Mouse (Mus musculus) gastrocnemius, postnatal 4 days (tissue): Measurements from ENCODE around the gene Cby3. TPM values are rescaled to one million over a fixed set of nuclear protein-coding genes. Genes with fewer than 3 reads are reported as not detected.

Experiments used
- DNase-seq, 2 experiments: peaks; one replicate each; pipeline ENCODE4 v3.0.0; 2021 to 2022; ENCODE audit warnings: low spot score in 2 of 2, mixed read lengths in 2 of 2
- microRNA-seq: library from miRNA; unstranded; fragments of <30 nt; microRNA quantifications from one replicate; pipeline ENCODE4 v1.2.0, GENCODE M21; 2021
- total RNA-seq, 2 experiments: library from RNA; stranded (reverse); gene quantifications; 2 replicates each; pipeline ENCODE4 v1.2.3; 2021

The Cby3 gene
- total RNA-seq, 2 experiments from 2014 or later = not detected

GRCm38 (mm10) chr11:50388217-50388929 is 34.1 kb downstream of the Cby3 start:
- no peak for DNase-seq

GRCm38 (mm10) chr11:50389011-50389410 is 34.7 kb downstream of the Cby3 start:
- DNase-seq = no peak

GRCm38 (mm10) chr11:50389616-50390015 is 35.4 kb downstream of the Cby3 start:
- DNase-seq = no peak

GRCm38 (mm10) chr11:50391272-50391960 is 37.2 kb downstream of the Cby3 start:
- no peak for DNase-seq

GRCm38 (mm10) chr11:50393306-50393705 is 39.0 kb downstream of the Cby3 start:
- DNase-seq = no peak

GRCm38 (mm10) chr11:50394731-50395130 is 40.5 kb downstream of the Cby3 start:
- no peak for DNase-seq

GRCm38 (mm10) chr11:50396766-50397307 is 42.6 kb downstream of the Cby3 start:
- DNase-seq = no peak

GRCm38 (mm10) chr11:50397316-50397715 is 43.1 kb downstream of the Cby3 start:
- DNase-seq = no peak

GRCm38 (mm10) chr11:50398803-50399202 is 44.5 kb downstream of the Cby3 start:
- DNase-seq = no peak

- no peak for DNase-seq
Observed at GRCm38 (mm10) chr11:50402481-50402880, 48.2 kb downstream of the Cby3 start.

GRCm38 (mm10) chr11:50403367-50404014 is 49.2 kb downstream of the Cby3 start:
- no peak for DNase-seq

GRCm38 (mm10) chr11:50407235-50407634 is 53.0 kb downstream of the Cby3 start:
- DNase-seq = no peak

Small RNAs within 50 kb of the gene (microRNA-seq; reads per million reads assigned to microRNA genes)
- not detected for gene Mir804

Other genes starting within 250 kb of the Cby3 start
- 10 to 100 TPM; 36.1 to 37.3 TPM for gene Tbc1d9b, start 223.1 kb upstream of the Cby3 start, total RNA-seq
- gene Mrnip, start 180.0 kb upstream of the Cby3 start, total RNA-seq = 1 to 10 TPM; 9.7 to 9.8 TPM
- gene Sqstm1, start 143.6 kb upstream of the Cby3 start, total RNA-seq = 100 to 1,000 TPM; 204 to 225 TPM
- gene Mgat4b, start 143.6 kb upstream of the Cby3 start, total RNA-seq = 10 to 100 TPM; 37.0 to 40.1 TPM
- 1 to 10 TPM; 5.7 to 7.3 TPM for gene Ltc4s, start 115.8 kb upstream of the Cby3 start, total RNA-seq
- gene Maml1, start 62.2 kb upstream of the Cby3 start, total RNA-seq = 10 to 100 TPM; 17.9 to 19.0 TPM
- gene Canx, start 28.8 kb upstream of the Cby3 start, total RNA-seq = 100 to 1,000 TPM; 216 to 225 TPM
- 100 to 1,000 TPM; 217 to 271 TPM for gene Hnrnph1, start 22.5 kb downstream of the Cby3 start, total RNA-seq
- gene Rufy1, start 76.7 kb downstream of the Cby3 start, total RNA-seq = 10 to 100 TPM; 22.3 to 23.5 TPM
- 10 to 100 TPM; 38.0 to 42.3 TPM for gene Adamts2, start 247.6 kb downstream of the Cby3 start, total RNA-seq